Mouse (Mus musculus): ENCODE measurements around the gene Atp6v0c. TPM values are rescaled to one million over a fixed set of nuclear protein-coding genes. Genes with fewer than 3 reads are reported as not detected.

Gene Atp6v0c
- polyA plus RNA-seq, 1 experiment from 2014 or later, result 528 TPM

- Histone ChIP-seq H3K4me1 (ENCODE audit: control insufficient read depth, insufficient read depth, low read length) (peaks cover 53% of the 10 kb centered on the region), H3K4me2 (replicated peaks; ENCODE audit: low read depth, low read length) (peak overlapping the region; percentile 96), H3K4me3 (ENCODE audit: low read length) (peak overlapping the region; percentile 72), H3K27me3 (ENCODE audit: control insufficient read depth, insufficient read depth, low read length) (peaks cover 19% of the 10 kb centered on the region), H3K36me3 (ENCODE audit: control insufficient read depth, insufficient read depth, low read length) (no peaks in the 10 kb centered on the region), H3K27ac (ENCODE audit: low read depth, low read length) (peak overlapping the region; percentile 78), H3K9me3 (ENCODE audit: control insufficient read depth, low read length) (no peaks in the 10 kb centered on the region), H3K9ac (ENCODE audit: low read depth, low read length) (peak overlapping the region; percentile 81)
- ATAC-seq (ENCODE audit: low FRiP score, low TSS enrichment), result no peak; the same call in 1 of the 2 replicates
- WGBS, result 1% methylated on average over 29 of the region's 29 CpGs
These were observed 39.1 kb upstream of the Atp6v0c start for GRCm38 (mm10) chr17:24208641-24209042.

DNA sequence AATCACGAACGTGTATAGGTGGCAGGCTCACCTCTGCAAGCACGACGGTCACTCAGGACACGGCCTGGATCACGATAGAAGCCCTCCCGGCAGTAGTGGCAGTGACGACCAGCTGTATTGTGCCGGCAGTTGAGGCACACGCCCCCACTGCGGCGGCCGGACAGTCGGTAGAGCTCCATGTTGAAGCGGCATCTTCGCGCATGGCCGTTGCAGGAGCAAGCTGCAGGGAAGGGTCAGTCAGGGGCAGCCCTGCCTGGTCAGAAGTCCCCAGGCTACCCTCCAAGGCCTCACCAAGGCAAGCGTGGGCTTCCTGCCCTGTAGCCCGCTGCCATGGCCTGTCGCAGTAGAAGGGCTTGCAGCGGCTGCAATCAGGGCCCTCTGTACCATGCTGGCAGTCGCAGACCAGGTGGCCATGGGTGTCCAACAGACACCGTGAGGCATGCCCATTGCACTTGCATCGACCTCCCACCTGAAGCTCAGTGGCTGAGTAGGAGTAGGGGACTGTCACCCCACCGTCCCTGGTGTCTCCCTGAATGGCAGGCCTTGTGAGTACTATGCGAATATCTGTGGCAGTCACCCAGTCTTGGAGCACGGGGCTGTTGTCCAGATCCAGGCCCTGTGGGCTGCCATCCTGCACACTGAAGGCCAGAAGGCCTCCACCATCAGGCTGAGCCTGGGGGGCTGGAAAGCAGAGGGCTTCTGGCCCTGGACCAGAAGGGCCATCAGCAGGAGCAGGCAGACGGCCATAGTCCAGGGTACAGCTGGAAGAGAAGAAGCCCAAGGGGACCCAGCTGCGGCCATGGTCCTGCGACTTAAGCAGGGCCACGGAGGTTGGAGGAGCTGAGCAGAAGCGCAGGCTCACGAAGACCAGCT lies 38.5 kb upstream of the Atp6v0c start:
- Histone ChIP-seq H3K36me3 (ENCODE audit: control insufficient read depth, insufficient read depth, low read length) (no peaks in the 10 kb centered on the region), H3K4me3 (ENCODE audit: low read length) (peak overlapping the region; percentile 72), H3K27ac (ENCODE audit: low read depth, low read length) (peak overlapping the region; percentile 78; the same call in 1 of the 2 replicates), H3K4me2 (replicated peaks; ENCODE audit: low read depth, low read length) (peak overlapping the region; percentile 96), H3K27me3 (ENCODE audit: control insufficient read depth, insufficient read depth, low read length) (peaks cover 19% of the 10 kb centered on the region), H3K9ac (ENCODE audit: low read depth, low read length) (peak overlapping the region; percentile 81), H3K9me3 (ENCODE audit: control insufficient read depth, low read length) (no peaks in the 10 kb centered on the region), H3K4me1 (ENCODE audit: control insufficient read depth, insufficient read depth, low read length) (peaks cover 58% of the 10 kb centered on the region)
- WGBS, result 65% methylated on average over 34 of the region's 34 CpGs
- ATAC-seq (ENCODE audit: low FRiP score, low TSS enrichment), result no peak

- H3K9ac ChIP-seq (ENCODE audit: low read depth, low read length), result peak overlapping the region; percentile 56
- peaks cover 19% of the 10 kb centered on the region for H3K27me3 ChIP-seq (ENCODE audit: control insufficient read depth, insufficient read depth, low read length)
- H3K27ac ChIP-seq (ENCODE audit: low read depth, low read length), result no peak overlapping the region; the same call in 1 of the 2 replicates
- ATAC-seq (ENCODE audit: low FRiP score, low TSS enrichment), result peak; percentile 18
- H3K4me3 ChIP-seq (ENCODE audit: low read length), result peak overlapping the region; percentile 72
- WGBS, result 5% methylated on average over 59 of the region's 62 CpGs
- peak overlapping the region; percentile 96 for H3K4me2 ChIP-seq (replicated peaks; ENCODE audit: low read depth, low read length)
- H3K36me3 ChIP-seq (ENCODE audit: control insufficient read depth, insufficient read depth, low read length), result no peaks in the 10 kb centered on the region
- peaks cover 55% of the 10 kb centered on the region for H3K4me1 ChIP-seq (ENCODE audit: control insufficient read depth, insufficient read depth, low read length)
- H3K9me3 ChIP-seq (ENCODE audit: control insufficient read depth, low read length), result no peaks in the 10 kb centered on the region
These were observed 37.2 kb upstream of the Atp6v0c start for GRCm38 (mm10) chr17:24206451-24207351.

GRCm38 (mm10) chr17:24205908-24206361 lies 36.4 kb upstream of the Atp6v0c start:
- peak overlapping the region; percentile 77; the same call in 1 of the 2 replicates for H3K9ac ChIP-seq (ENCODE audit: low read depth, low read length)
- peaks cover 48% of the 10 kb centered on the region for H3K4me1 ChIP-seq (ENCODE audit: control insufficient read depth, insufficient read depth, low read length)
- ATAC-seq (ENCODE audit: low FRiP score, low TSS enrichment), result 0 out of 2 replicates have a peak, but pooled peaks have one; percentile 1
- H3K4me2 ChIP-seq (replicated peaks; ENCODE audit: low read depth, low read length), result peak overlapping the region; percentile 96
- no peaks in the 10 kb centered on the region for H3K9me3 ChIP-seq (ENCODE audit: control insufficient read depth, low read length)
- peaks cover 19% of the 10 kb centered on the region for H3K27me3 ChIP-seq (ENCODE audit: control insufficient read depth, insufficient read depth, low read length)
- peak overlapping the region; percentile 72 for H3K4me3 ChIP-seq (ENCODE audit: low read length)
- WGBS, result 6% methylated on average over 15 of the region's 15 CpGs
- no peaks in the 10 kb centered on the region for H3K36me3 ChIP-seq (ENCODE audit: control insufficient read depth, insufficient read depth, low read length)
- H3K27ac ChIP-seq (ENCODE audit: low read depth, low read length), result no peak overlapping the region

DNA sequence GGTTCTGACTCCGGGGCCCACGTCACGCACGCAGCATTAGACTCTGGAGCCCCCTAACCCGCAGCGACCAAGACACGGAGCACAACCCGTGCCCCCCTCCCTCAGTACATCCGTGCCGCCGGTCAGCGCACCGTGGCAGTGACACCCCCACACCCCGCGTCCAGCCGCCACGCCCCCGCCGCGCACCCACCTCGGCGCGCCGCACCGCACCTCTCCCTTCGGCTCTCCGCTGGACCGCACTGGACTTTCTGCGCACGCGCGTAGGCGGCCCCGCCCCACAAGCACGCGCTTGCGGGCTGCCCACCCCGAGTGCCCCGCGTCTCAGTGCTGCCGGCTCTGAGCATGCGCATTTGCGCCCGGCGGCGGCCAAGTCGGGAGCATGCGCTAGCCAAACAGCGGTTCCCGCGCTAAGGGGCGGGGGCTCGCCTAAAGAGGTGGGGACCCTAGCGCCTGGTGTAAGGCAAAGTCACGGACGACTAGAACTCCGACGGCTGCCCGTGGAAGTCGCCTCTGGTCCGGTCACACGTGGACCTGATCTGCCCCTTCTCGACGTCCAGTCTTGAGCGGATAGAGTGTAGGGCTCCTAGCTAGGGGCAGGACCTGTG lies 35.9 kb upstream of the Atp6v0c start, which contains the start of gene Tbc1d24:
Tbc1d24 (minus strand) TSS at position 279 of the 605 bp plus-strand sequence.
- Histone ChIP-seq H3K9me3 (ENCODE audit: control insufficient read depth, low read length) (no peaks in the 10 kb centered on the region), H3K4me1 (ENCODE audit: control insufficient read depth, insufficient read depth, low read length) (peaks cover 45% of the 10 kb centered on the region), H3K4me2 (replicated peaks; ENCODE audit: low read depth, low read length) (peak within 1 kb of the TSS; percentile 96), H3K4me3 (ENCODE audit: low read length) (peak within 1 kb of the TSS; percentile 72), H3K27ac (ENCODE audit: low read depth, low read length) (no peak within 1 kb of the TSS), H3K9ac (ENCODE audit: low read depth, low read length) (peak within 1 kb of the TSS; percentile 77), H3K27me3 (ENCODE audit: control insufficient read depth, insufficient read depth, low read length) (peaks cover 19% of the 10 kb centered on the region), H3K36me3 (ENCODE audit: control insufficient read depth, insufficient read depth, low read length) (no peaks in the 10 kb centered on the region)
- ATAC-seq (ENCODE audit: low FRiP score, low TSS enrichment), result peak; percentile 76
- WGBS, result under 1% methylated on average over 56 of the region's 65 CpGs

DNA sequence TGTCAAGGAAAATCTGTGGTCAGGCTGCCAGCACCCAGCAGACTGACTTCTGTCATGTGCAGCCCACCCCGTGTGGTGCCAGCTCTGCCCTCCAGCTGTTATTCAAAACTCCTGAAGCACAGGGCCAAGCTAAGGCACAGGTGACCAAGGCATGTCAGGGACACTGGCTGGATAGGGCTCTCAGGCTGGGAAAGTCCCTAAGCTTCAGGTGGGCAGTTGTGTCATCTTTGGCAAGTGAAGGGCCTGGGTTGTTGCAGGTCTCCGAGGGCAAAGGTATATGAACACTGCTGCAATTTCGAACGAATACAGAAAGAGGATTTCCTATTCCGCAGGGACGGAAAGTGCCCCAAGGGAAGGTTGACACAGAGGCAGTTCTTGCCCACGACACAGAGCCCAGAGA lies 35.3 kb upstream of the Atp6v0c start:
- peak overlapping the region; percentile 96 for H3K4me2 ChIP-seq (replicated peaks; ENCODE audit: low read depth, low read length)
- WGBS, result 5% methylated on average over 7 of the region's 7 CpGs
- ATAC-seq (ENCODE audit: low FRiP score, low TSS enrichment), result no peak
- H3K27ac ChIP-seq (ENCODE audit: low read depth, low read length), result no peak overlapping the region
- H3K36me3 ChIP-seq (ENCODE audit: control insufficient read depth, insufficient read depth, low read length), result no peaks in the 10 kb centered on the region
- peaks cover 45% of the 10 kb centered on the region for H3K4me1 ChIP-seq (ENCODE audit: control insufficient read depth, insufficient read depth, low read length)
- H3K9ac ChIP-seq (ENCODE audit: low read depth, low read length), result peak overlapping the region; percentile 77
- no peaks in the 10 kb centered on the region for H3K9me3 ChIP-seq (ENCODE audit: control insufficient read depth, low read length)
- H3K27me3 ChIP-seq (ENCODE audit: control insufficient read depth, insufficient read depth, low read length), result peaks cover 19% of the 10 kb centered on the region
- peak overlapping the region; percentile 72 for H3K4me3 ChIP-seq (ENCODE audit: low read length)

DNA sequence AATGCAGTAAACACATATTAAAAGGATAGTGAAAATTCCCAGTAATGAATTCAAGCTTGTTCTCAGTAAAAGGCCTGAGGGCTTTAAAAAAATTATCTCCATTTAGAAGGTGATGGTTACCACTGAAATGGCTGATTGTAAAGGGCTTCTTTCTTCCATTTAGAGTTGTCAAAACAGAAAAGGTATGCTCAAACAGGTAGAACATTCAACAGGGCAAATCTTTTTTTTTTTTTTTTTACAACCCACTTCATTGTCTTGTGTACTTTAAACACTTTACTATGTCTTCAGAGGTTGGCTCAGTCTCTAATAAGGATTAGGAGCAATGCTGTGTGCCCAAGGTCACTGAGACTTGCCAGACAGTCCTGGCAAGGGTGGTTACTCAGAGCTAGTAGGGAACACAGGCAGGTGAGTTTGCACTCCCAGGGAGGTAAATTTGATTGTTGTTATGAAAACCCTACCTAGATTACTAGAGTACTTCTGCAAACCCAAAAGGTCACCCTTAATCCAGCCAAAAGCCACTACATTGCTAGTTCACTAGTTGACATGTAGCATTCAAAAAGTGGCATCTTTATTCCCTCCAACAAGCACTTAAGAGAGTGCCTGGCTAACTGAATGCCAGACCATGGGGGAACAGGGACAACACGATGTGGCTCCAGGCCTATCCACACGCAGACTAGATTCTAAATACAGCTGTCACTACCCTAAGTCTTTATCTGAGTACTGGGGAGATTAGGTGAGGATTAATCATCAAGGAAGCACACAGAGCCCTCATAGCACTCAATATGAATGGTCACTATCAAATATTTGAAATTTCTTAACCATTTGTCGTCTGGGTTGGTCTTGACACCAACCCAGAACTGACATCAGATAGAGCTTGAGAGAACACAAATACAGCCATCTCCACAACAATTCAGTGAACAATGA lies 34.4 kb upstream of the Atp6v0c start:
- H3K9me3 ChIP-seq (ENCODE audit: control insufficient read depth, low read length), result no peaks in the 10 kb centered on the region
- H3K27me3 ChIP-seq (ENCODE audit: control insufficient read depth, insufficient read depth, low read length), result peaks cover 19% of the 10 kb centered on the region
- WGBS, result 88% methylated on average over 3 of the region's 3 CpGs
- H3K4me3 ChIP-seq (ENCODE audit: low read length), result peak overlapping the region; percentile 72; the same call in 1 of the 2 replicates
- H3K4me2 ChIP-seq (replicated peaks; ENCODE audit: low read depth, low read length), result no peak overlapping the region
- no peak for ATAC-seq (ENCODE audit: low FRiP score, low TSS enrichment)
- peaks cover 39% of the 10 kb centered on the region for H3K4me1 ChIP-seq (ENCODE audit: control insufficient read depth, insufficient read depth, low read length)
- H3K36me3 ChIP-seq (ENCODE audit: control insufficient read depth, insufficient read depth, low read length), result no peaks in the 10 kb centered on the region
- no peak overlapping the region for H3K27ac ChIP-seq (ENCODE audit: low read depth, low read length)
- H3K9ac ChIP-seq (ENCODE audit: low read depth, low read length), result no peak overlapping the region

DNA sequence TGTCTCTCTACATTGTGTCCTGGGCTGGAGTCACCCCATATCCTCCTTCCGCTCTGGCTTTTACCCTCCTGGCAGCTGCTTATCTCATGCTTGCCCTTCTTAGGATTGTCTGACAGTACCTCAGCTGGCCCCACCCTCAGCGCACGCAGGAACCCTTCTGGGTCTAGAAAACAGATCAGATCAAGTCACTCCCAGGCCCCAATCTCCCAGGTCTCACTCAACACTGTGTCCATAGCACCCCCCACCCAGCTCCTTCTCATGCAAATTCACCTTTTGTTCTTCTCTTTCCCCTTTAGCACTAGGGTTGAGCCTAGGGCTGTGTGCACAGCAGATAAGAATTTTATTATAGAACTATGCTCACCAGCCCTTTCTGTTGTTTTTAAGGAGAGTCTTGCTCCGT lies 33.6 kb upstream of the Atp6v0c start:
- H3K4me2 ChIP-seq (replicated peaks; ENCODE audit: low read depth, low read length), result no peak overlapping the region
- H3K27ac ChIP-seq (ENCODE audit: low read depth, low read length), result no peak overlapping the region

More for the DNA sequence above, 33.6 kb upstream of the Atp6v0c start:
- Histone ChIP-seq H3K36me3 (ENCODE audit: control insufficient read depth, insufficient read depth, low read length) (no peaks in the 10 kb centered on the region), H3K9ac (ENCODE audit: low read depth, low read length) (no peak overlapping the region), H3K9me3 (ENCODE audit: control insufficient read depth, low read length) (no peaks in the 10 kb centered on the region), H3K4me1 (ENCODE audit: control insufficient read depth, insufficient read depth, low read length) (peaks cover 35% of the 10 kb centered on the region), H3K27me3 (ENCODE audit: control insufficient read depth, insufficient read depth, low read length) (peaks cover 19% of the 10 kb centered on the region), H3K4me3 (ENCODE audit: low read length) (no peak overlapping the region)
- ATAC-seq (ENCODE audit: low FRiP score, low TSS enrichment), result no peak
- WGBS, result 53% methylated on average over 4 of the region's 4 CpGs
